Mouse (Mus musculus): ENCODE results near the gene Rnf115. TPM values are rescaled to one million over a fixed set of nuclear protein-coding genes. Genes with fewer than 3 reads are reported as not detected.
A peak's percentile ranks its signal among the peaks of the same experiment; 100 is the strongest.
"Not testable (repeated sequence)": the region's sequence is repeated elsewhere in the genome, so short reads cannot be mapped to it uniquely, and the experiment has no call there.

Gene Rnf115
- total RNA-seq (2017): 56.2 and 69.8 TPM in 2 replicates

DNA sequence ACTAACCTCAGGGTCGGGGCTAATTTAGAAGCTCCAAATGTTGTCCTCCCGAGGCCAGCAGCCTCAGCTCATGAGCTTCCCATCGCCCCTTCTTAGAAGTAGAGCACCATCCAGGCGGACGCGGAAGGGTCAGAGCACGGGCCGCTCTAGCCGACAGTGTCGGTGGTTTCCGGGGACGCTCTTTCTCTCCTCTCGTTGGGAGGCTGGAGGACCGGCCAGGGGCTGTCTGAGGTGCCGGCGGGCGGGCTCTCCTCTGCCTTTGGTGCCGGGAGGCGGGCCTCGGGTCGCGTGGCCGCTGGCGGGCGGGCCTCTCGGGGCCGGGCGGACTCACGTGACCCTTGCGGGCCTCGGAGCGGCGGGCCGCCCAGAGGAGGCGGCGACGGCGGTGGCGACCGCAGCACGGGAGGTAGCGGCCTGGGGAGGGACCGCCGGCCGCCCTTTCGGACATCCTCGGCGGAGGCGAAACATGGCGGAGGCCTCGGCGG is at the start of gene Rnf115, which contains the start of gene Polr3c:
TSS of gene Rnf115 (plus strand) at position 322 of the 485 bp plus-strand sequence.
TSS of gene Polr3c (minus strand) at position 286 of the 485 bp plus-strand sequence.
- peak; percentile 96 for ATAC-seq (replicated peaks; ENCODE audit: low read depth, poor library complexity, severe bottlenecking)

GRCm38 (mm10) chr3:96678456-96678855 is 49.0 kb upstream of the Rnf115 start:
- no peak for ATAC-seq (replicated peaks; ENCODE audit: low read depth, poor library complexity, severe bottlenecking)

GRCm38 (mm10) chr3:96679159-96679674 is 48.2 kb upstream of the Rnf115 start:
- no peak for ATAC-seq (replicated peaks; ENCODE audit: low read depth, poor library complexity, severe bottlenecking)

- no peak for ATAC-seq (replicated peaks; ENCODE audit: low read depth, poor library complexity, severe bottlenecking)
These were observed 47.1 kb upstream of the Rnf115 start for GRCm38 (mm10) chr3:96680269-96680956.

DNA sequence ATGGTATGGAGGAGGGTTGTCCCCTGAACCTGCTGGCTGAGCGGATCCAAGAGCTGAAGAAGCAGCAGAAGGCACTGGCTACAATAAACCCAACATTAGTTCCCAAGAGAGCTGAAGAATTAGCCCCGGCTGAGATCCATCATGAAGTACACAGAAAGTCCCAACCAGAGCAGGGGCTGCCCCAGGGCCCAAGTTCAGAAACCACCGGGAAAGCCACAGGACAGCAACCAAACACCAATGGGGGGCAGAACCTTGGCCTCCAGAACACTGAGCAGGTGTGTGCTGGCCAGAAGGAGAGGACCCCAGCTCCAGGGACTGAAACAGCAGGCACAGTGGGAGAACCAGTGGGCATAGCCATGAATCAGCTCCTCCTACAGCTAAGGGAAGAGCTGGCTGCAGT is 44.0 kb upstream of the Rnf115 start:
- no peak for ATAC-seq (replicated peaks; ENCODE audit: low read depth, poor library complexity, severe bottlenecking)

GRCm38 (mm10) chr3:96684151-96684821 is 43.2 kb upstream of the Rnf115 start:
- ATAC-seq (replicated peaks; ENCODE audit: low read depth, poor library complexity, severe bottlenecking): no peak

DNA sequence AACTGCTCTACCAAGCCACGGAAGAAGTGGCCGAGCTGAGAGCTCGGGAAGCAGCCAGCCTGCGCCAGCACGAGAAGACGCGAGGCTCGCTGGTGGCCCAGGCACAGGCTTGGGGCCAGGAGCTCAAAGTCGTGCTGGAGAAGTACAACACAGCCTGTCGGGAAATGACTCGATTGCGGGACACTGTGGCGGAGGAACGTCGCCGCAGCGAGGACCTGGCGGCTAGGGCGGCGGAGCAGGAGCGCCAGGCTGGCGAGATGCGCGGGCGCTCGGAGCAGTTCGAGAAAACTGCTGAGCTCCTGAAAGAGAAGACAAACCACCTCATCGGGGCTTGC is 42.7 kb upstream of the Rnf115 start:
- peak; percentile 47; the same call in 1 of the 2 replicates for ATAC-seq (replicated peaks; ENCODE audit: low read depth, poor library complexity, severe bottlenecking)

DNA sequence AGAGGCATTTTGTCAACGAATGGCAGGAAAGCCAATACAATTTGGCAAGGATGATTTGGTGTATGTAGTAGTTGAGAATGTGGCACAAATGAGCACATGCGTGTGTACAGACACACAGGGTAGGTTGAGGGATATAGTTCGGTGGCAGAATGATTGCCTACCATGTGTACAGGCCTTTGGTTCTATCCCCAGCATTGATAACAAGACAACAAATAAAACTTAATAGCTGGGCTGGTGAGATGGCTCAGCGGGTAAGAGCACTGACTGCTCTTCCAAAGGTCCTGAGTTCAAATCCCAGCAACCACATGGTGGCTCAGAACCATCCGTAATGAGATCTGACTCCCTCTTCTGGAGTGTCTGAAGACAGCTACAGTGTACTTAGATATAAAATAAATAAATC is 41.4 kb upstream of the Rnf115 start:
- ATAC-seq (replicated peaks; ENCODE audit: low read depth, poor library complexity, severe bottlenecking): not testable (repeated sequence)

GRCm38 (mm10) chr3:96688854-96689253 is 38.6 kb upstream of the Rnf115 start:
- no peak for ATAC-seq (replicated peaks; ENCODE audit: low read depth, poor library complexity, severe bottlenecking)

DNA sequence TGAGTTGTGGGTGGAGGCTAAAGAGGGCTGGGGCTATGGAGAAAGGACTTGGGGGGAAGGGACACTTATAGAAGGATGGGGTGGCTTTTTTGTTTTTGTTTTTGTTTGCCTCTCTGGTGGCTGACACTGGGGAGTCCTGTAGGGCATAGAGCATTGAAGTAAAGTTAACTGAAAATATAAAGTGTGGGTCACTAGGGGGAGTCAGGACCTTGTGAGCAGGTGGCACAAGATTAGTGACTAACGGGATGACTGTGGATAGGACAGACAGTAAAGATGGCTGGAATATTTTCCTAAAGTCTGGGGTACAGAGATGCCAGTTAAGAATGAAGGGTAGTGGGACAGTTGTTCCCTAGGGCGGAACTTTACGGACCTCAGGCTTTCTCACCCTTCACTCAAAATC is 37.2 kb upstream of the Rnf115 start:
- peak; percentile 85 for ATAC-seq (replicated peaks; ENCODE audit: low read depth, poor library complexity, severe bottlenecking)

GRCm38 (mm10) chr3:96692506-96692905 is 35.0 kb upstream of the Rnf115 start:
- no peak for ATAC-seq (replicated peaks; ENCODE audit: low read depth, poor library complexity, severe bottlenecking)

DNA sequence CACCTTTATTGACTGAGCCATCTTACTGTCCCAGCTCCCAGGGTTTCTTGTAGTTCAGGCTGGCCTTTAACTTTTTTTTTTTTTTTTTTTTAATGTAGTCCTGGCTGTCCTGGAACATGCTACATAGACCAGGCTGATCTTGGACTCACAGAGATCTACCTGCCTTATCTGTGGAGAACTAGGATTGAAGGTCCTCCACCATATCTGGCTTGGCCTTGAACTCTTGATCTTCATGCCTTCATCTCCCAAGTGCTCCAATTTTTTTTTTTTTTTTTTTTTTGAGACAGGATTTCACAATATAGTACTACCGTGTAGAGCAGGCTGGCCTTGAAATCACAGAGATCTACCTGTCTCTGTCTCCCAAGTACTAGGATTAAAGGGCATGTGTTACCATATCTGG is 33.9 kb upstream of the Rnf115 start:
- ATAC-seq (replicated peaks; ENCODE audit: low read depth, poor library complexity, severe bottlenecking): no peak

- peak; percentile 74 for ATAC-seq (replicated peaks; ENCODE audit: low read depth, poor library complexity, severe bottlenecking)
These were observed 31.2 kb upstream of the Rnf115 start, which contains the start of gene Pias3 for GRCm38 (mm10) chr3:96696198-96696765. Gene Pias3 (plus strand): TSS chr3:96696384.

- ATAC-seq (replicated peaks; ENCODE audit: low read depth, poor library complexity, severe bottlenecking): peak; percentile 66
These were observed 30.4 kb upstream of the Rnf115 start for GRCm38 (mm10) chr3:96696766-96697732.

DNA sequence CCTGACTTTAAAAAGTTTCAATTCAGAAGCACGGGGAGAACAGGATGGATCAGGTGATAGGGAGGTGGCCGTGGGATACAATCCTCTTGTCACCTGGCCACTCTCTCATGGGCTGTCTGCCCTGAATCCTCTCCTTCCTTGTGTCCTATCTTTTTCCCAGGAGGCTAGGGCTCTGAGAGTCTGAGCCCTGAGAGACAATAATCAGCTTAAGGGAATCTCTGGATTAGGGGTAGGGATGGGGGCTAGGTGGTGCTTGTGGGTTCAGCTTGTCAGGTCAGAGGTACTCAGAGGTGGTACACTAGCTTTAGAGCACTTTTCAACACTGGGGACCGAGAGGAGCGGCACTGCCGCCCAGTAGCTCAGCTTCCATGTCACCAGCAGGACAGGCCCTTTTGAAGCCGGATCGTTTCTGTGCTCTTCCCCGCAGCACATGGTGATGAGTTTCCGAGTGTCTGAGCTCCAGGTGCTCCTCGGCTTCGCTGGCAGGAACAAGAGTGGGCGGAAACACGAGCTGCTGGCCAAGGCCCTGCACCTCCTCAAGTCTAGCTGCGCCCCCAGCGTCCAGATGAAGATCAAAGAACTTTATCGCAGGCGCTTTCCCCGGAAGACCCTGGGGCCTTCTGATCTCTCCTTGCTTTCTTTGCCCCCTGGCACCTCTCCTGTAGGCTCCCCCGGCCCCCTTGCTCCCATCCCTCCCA is 28.3 kb upstream of the Rnf115 start:
- ATAC-seq (replicated peaks; ENCODE audit: low read depth, poor library complexity, severe bottlenecking): no peak

DNA sequence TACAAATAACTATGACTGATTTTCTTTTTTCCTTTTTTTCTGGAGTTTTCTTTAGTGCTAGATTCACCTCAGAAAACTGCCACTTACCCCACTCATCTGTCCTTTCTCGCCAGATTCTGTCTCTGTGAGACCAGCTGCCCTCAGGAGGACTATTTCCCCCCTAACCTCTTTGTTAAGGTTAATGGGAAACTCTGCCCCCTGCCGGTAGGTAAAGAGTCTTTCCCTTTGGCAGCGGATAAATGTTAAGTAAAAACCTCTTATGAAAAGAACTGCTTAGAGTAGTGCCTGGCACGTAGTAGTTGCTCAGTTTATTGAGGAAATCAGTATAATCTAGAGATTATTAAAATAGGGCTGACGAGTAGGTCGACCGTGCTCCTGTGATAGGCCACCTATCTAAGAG is 27.1 kb upstream of the Rnf115 start:
- no peak for ATAC-seq (replicated peaks; ENCODE audit: low read depth, poor library complexity, severe bottlenecking)

DNA sequence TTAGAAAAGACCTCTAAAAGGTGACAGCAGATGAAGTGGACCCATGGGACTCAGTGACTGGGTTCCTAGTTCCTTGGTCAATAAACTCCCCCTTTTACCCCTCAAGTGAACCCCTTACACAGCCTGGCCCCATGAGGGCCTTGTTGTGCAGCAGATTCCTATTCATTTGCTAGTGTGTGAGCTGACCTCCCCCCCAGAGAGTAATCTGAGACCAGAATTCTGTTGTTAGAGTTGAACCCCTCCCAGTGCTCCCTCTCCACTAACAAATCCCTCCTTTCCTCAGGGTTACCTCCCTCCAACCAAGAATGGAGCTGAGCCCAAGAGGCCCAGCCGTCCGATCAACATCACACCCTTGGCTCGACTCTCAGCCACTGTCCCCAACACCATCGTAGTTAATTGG is 26.5 kb upstream of the Rnf115 start:
- no peak for ATAC-seq (replicated peaks; ENCODE audit: low read depth, poor library complexity, severe bottlenecking)

DNA sequence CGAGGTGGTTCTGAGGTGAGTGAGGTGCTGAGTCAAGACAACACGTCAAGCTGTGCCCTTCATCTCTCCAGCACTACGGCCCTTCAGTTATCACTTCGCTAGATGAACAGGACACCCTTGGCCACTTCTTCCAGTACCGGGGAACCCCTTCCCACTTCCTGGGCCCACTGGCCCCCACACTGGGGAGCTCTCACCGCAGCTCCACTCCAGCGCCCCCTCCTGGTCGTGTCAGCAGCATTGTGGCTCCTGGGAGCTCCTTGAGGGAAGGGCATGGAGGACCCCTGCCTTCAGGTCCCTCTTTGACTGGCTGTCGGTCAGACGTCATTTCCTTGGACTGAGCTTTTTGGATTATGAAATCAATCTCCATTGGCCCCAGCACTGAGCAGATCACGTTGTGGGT is 22.7 kb upstream of the Rnf115 start:
- no peak for ATAC-seq (replicated peaks; ENCODE audit: low read depth, poor library complexity, severe bottlenecking)

DNA sequence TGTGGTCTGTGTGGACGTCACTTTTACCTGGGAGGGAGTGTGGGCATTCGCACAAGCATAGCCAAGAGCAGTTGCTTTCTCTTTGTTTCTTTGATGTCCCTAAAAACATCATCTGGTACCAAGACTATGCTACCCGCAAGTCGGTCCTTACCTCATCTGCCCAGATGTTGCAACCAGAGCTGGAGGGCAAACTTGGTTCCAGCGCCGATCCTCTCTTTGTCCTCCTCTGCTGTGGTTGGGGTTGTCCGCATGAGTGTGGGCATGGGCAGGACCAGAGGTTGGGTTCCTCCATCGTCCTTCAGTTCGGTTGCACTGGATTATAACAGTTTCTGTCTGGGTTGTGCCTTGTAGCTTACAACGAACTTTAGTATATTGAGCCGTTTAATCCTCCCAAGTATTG is 21.2 kb upstream of the Rnf115 start:
- no peak for ATAC-seq (replicated peaks; ENCODE audit: low read depth, poor library complexity, severe bottlenecking)
